Mouse (Mus musculus) thymus, adult 2 months (tissue): ENCODE data around the gene Zfp867.

Experiments
- CTCF ChIP-seq: fragments of 200-500 bp; IDR thresholded peaks from 2 replicates; pipeline ENCODE4 v1.5.1; 2012; ENCODE audit warnings: mild to moderate bottlenecking, control low read depth, low read length, moderate library complexity, borderline replicate concordance; ENCODE audit not compliant: control insufficient read depth, poor library complexity, insufficient read depth; ENCODE audit errors: extremely low read depth
- POLR2A ChIP-seq: fragments of 200-500 bp; IDR thresholded peaks from 2 replicates; pipeline ENCODE4 v1.6.1; 2012; ENCODE audit warnings: mild to moderate bottlenecking, low read length, control low read depth, moderate library complexity; ENCODE audit not compliant: control insufficient read depth, poor library complexity, insufficient read depth; ENCODE audit errors: extremely low read depth

DNA sequence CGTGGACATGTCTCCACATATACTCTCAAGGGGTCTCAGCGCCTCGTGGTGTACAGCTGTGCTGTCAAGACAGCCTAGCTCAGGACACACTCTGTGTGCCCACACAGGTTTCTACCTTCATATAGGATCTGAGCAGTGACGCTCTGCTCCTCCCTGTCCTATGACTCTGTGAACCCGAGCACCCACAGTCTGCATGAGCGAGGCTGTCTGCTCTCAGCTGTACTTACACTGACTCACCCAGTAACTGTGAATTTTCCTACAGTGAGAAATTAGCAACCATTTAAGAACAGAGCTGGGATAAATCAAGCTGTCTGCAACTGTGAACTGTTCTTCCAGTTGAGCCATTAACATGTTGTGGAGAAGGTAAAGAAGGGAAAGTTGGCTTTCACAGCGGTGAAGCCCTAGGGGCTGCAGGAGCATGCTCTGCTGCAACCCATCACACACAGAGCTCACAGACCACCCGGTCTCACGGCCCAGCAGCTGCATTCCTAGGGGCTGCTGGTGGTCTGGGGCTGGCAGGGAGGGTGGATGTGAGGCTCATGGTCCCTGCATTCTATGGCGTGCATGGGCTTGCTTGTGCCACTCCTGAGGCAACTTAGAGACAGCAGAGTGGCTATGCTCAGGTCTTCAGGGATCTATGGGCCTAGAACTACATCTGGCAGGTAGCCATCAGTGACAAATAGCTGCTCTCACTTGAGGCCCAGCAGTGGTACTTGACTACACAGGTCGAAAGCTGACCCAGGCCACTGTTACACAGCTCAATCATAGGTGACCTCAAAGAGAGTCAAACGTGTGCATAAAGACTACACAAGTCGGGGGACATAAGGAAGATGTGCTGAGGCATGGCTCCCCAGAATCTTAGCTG, 59.0 kb downstream of the Zfp867 start:
- TF ChIP-seq POLR2A (no peak), CTCF (no peak)
